Mouse (Mus musculus): ENCODE measurements around the gene Tfdp2.
A peak's percentile ranks its signal among the peaks of the same experiment; 100 is the strongest.
"Not testable (repeated sequence)": the region's sequence is repeated elsewhere in the genome, so short reads cannot be mapped to it uniquely, and the experiment has no call there.

Gene Tfdp2

GRCm38 (mm10) chr9:96195885-96196622 is at the start of gene Tfdp2:
TSS of gene Tfdp2 (plus strand) at chr9:96196275.
- peak; percentile 88 for DNase-seq (ENCODE audit: low spot score in 2 of 2)

- no peak for DNase-seq (ENCODE audit: low spot score in 2 of 2)
Measured at GRCm38 (mm10) chr9:96152801-96153200, 43.3 kb upstream of the Tfdp2 start.

- DNase-seq (ENCODE audit: low spot score in 2 of 2): no peak
Measured at GRCm38 (mm10) chr9:96158431-96158830, 37.6 kb upstream of the Tfdp2 start.

GRCm38 (mm10) chr9:96159047-96159446 is 37.0 kb upstream of the Tfdp2 start:
- DNase-seq (ENCODE audit: low spot score in 2 of 2): no peak

- DNase-seq (ENCODE audit: low spot score in 2 of 2): peak in 1 of 2 experiments; percentile 25
Measured at GRCm38 (mm10) chr9:96160767-96161166, 35.3 kb upstream of the Tfdp2 start.

DNA sequence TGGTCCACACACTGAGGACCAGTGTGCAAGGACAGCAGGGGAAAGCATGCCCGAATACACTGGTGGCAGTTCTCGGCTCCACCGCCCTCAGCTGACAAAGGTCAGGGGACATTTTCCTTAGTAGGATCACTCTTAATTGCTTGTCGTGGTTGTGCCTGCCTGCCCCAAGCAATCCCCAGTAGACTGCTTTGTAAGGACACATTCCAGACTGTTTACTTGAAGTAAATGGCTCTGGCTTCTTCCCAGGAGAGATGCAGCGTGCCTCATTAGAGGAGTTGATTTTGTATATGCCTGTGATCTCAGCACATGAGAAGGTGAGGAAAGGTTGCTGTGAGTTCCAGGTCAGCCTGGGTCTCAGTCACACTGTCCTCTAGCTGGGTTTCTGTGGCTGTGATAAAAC is 33.7 kb upstream of the Tfdp2 start:
- no peak for DNase-seq (ENCODE audit: low spot score in 2 of 2)

GRCm38 (mm10) chr9:96163443-96163842 is 32.6 kb upstream of the Tfdp2 start:
- no peak for DNase-seq (ENCODE audit: low spot score in 2 of 2)

- not testable (repeated sequence) for DNase-seq (ENCODE audit: low spot score in 2 of 2)
Measured at GRCm38 (mm10) chr9:96163983-96164382, 32.1 kb upstream of the Tfdp2 start.

- DNase-seq (ENCODE audit: low spot score in 2 of 2): peak; percentile 56 to 75
Measured at GRCm38 (mm10) chr9:96167168-96167585, 28.9 kb upstream of the Tfdp2 start.

- no peak for DNase-seq (ENCODE audit: low spot score in 2 of 2)
Measured at GRCm38 (mm10) chr9:96170600-96170999, 25.5 kb upstream of the Tfdp2 start.

GRCm38 (mm10) chr9:96184909-96185308 is 11.2 kb upstream of the Tfdp2 start:
- DNase-seq (ENCODE audit: low spot score in 2 of 2): no peak

- no peak for DNase-seq (ENCODE audit: low spot score in 2 of 2)
Measured at GRCm38 (mm10) chr9:96186701-96187100, 9.4 kb upstream of the Tfdp2 start.

DNA sequence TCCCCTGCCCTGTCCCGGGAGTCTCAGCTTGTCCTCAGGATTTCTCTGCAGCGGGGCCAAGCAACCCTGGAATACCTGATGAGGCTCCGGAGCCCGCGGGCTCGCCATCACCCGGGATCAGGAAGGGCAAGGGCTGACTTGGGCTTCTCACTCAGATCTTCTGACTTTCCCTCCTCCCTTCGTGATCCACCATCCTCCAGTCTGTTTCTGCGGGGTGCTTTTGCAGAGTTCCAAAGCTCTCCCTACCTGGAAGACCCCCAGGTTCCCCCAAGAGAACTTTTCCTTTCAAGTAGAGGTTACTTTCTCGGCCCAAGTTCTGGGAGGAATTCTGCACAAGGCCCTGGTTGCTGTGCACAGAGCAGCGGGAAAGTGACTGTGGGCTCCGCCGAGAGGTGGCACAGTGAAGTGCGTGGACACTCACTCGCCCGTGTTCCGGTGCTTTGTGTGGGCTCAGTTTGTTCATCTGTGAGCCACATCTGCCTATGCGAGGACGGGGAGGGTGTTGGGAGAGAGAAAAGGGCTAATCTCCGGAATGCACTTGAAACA is 634 bp downstream of the Tfdp2 start:
- DNase-seq (ENCODE audit: low spot score in 2 of 2): peak in 1 of 2 experiments; percentile 22

GRCm38 (mm10) chr9:96197806-96198205 is 1.7 kb downstream of the Tfdp2 start:
- no peak for DNase-seq (ENCODE audit: low spot score in 2 of 2)

- DNase-seq (ENCODE audit: low spot score in 2 of 2): no peak
Measured at GRCm38 (mm10) chr9:96203663-96204062, 7.6 kb downstream of the Tfdp2 start.

DNA sequence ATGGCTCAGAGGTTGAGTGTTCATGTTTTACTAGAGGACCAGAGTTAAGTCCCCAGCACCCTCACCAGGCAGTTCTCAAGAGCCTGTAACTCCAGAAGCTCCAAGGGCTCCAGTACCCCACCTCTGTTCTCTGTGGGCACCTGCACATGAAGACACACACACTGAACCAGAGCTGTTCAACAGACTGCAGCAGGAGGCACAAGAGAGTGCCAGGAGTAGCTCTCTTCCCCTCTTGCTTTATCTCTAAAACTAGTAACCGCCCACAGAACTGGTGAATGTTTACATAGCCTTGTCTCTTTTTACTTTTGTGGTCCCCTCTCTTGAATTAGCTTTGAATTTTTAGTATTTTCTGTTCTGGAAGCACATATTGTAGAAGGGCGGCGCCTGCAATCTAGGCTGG is 11.4 kb downstream of the Tfdp2 start:
- no peak for DNase-seq (ENCODE audit: low spot score in 2 of 2)

DNA sequence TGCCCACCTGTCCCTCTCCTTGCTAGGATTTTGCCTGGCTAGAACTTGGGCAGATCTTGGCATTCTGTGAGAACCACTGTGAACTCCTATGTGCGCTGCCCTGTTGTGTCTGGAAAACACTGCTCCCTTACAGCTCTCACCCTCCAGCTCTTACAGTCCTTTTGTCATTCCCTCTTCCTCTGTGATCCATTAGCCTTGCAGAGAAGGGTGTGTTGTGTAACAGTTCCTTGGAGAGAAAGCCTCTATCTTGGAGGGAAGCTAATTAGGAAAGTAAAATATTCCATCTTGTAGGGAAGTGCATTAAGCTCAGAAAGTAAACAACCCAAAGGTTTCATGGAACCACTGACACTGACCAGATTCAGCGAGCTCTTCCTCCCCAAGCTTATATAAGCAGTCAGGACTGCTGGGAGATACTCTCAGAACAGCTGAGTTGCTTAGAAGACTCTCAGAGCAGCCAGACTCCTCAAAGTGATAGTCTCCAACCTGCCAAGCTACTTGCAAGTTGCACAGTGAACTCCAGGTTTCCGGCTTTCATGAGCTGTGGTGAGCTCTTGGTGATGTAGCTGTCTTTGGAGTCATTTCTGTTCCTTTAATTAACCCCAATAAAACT is 17.1 kb downstream of the Tfdp2 start:
- no peak for DNase-seq (ENCODE audit: low spot score in 2 of 2)

- no peak for DNase-seq (ENCODE audit: low spot score in 2 of 2)
Measured at GRCm38 (mm10) chr9:96214171-96214570, 18.1 kb downstream of the Tfdp2 start.

DNA sequence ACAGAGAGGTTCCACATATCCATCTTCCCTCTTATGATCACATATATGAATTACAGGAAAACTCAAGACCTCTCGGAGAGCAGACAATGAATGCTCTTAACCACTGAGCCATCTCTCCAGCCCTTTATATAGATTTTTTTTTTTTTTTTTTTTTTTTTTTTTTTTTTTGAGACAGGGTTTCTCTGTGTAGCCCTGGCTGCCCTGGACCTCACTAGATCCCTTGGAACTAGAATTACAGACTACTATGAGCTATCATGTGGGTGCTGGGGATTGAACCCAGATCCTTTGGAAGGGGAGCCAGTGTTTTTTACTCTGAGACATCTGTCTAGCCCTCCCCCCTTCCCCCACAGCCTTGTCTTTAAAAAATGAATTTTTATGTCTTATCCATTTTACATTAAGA is 21.2 kb downstream of the Tfdp2 start:
- DNase-seq (ENCODE audit: low spot score in 2 of 2): no peak

- no peak for DNase-seq (ENCODE audit: low spot score in 2 of 2)
Measured at GRCm38 (mm10) chr9:96217799-96218198, 21.7 kb downstream of the Tfdp2 start.

DNA sequence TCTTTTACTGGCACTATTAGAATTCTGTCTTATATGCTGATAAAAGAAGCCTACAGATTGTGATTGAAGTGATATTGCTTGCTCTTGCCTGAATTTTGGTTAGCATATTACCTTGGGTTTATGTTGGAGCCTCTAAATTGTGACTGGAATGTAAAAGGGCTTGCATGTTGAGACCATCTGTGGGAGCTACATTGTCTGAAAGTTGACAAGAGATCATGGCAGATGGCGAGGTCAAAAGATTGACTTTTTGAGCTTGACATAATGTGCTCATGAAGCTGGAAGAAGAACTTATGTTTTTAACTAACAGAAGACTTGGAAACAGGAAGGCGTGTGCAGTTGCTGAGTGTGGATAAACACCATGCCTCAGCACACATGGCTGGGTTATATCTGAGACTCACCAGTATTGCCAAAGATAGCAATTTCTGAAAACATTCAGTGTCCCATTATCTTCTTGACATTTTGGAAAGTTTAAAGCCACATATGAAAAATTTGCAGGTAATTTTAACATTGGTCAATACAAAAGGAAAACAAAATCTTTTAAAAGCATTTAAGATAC is 23.1 kb downstream of the Tfdp2 start:
- DNase-seq (ENCODE audit: low spot score in 2 of 2): no peak

GRCm38 (mm10) chr9:96220419-96220818 is 24.3 kb downstream of the Tfdp2 start:
- DNase-seq (ENCODE audit: low spot score in 2 of 2): no peak

GRCm38 (mm10) chr9:96223302-96223701 is 27.2 kb downstream of the Tfdp2 start:
- DNase-seq (ENCODE audit: low spot score in 2 of 2): no peak
